Mouse (Mus musculus): ENCODE measurements around the gene Astn2.

GRCm38 (mm10) chr4:65958369-65959187, 445.8 kb downstream of the Astn2 start:
- TF ChIP-seq CTCF (IDR thresholded peaks at IDR 0.05; ENCODE audit: control insufficient read depth, insufficient read depth, insufficient read length) (no peak), USF1 (IDR thresholded peaks at IDR 0.05; ENCODE audit: low read depth) (no peak), CEBPB (IDR thresholded peaks at IDR 0.05; ENCODE audit: low read depth) (no peak), MYOD1 (IDR thresholded peaks at IDR 0.05; ENCODE audit: control insufficient read depth, insufficient read length, low read depth) (no peak)
